Mouse (Mus musculus) heart, postnatal 0 days (tissue): ENCODE data around the gene Egflam.

ENCODE experiments used
- CTCF ChIP-seq: IDR thresholded peaks from 2 replicates; pipeline ENCODE4 v1.5.1; 2016; ENCODE audit warnings: antibody characterized with exemption, control low read depth, low read depth
- EP300 ChIP-seq: IDR thresholded peaks from 2 replicates; pipeline ENCODE4 v1.6.1; 2016; ENCODE audit warnings: antibody characterized with exemption, low read depth

GRCm38 (mm10) chr15:7167906-7168532 is 230.2 kb downstream of the Egflam start:
- no peak for TF ChIP-seq CTCF
- no peak for TF ChIP-seq EP300
